Mouse (Mus musculus) limb, embryonic 11.5 days (tissue): ENCODE data around the gene Ptger4. TPM values are rescaled to one million over a fixed set of nuclear protein-coding genes. Genes with fewer than 3 reads are reported as not detected.
"Not testable (repeated sequence)": the region's sequence is repeated elsewhere in the genome, so short reads cannot be mapped to it uniquely, and the experiment has no call there.

Experiments
- ATAC-seq: fragments of 200-750 bp; cut with Nextera tagmentation; 2 replicates; pipeline ENCODE4 v1.8.0; 2017; ENCODE audit warnings: low read depth; ENCODE audit not compliant: insufficient number of reproducible peaks, low FRiP score, low TSS enrichment
- DNase-seq: peaks from one replicate; pipeline ENCODE4 v3.0.0-alpha.2; 2015; ENCODE audit warnings: low spot score
- H3K27ac ChIP-seq: fragments of 300-500 bp; sonication (generic); replicated peaks from 2 replicates; pipeline ENCODE4 v1.5.1; 2014; ENCODE audit warnings: low read depth, mild to moderate bottlenecking, low read length
- H3K27me3 ChIP-seq: fragments of 300-500 bp; sonication (generic); 2 replicates; pipeline ENCODE4 v1.6.1; 2014; ENCODE audit warnings: mild to moderate bottlenecking, low read length, mixed read lengths; ENCODE audit not compliant: control insufficient read depth, insufficient read depth
- H3K36me3 ChIP-seq: fragments of 300-500 bp; sonication (generic); 2 replicates; pipeline ENCODE4 v1.6.1; 2014; ENCODE audit warnings: mild to moderate bottlenecking, low read length, moderate library complexity, mixed read lengths; ENCODE audit not compliant: control insufficient read depth, insufficient read depth
- H3K4me1 ChIP-seq: fragments of 300-500 bp; sonication (generic); 2 replicates; pipeline ENCODE4 v1.6.1; 2014; ENCODE audit warnings: low read length, mixed read lengths; ENCODE audit not compliant: control insufficient read depth, insufficient read depth
- H3K4me2 ChIP-seq: fragments of 300-500 bp; sonication (generic); 2 replicates; pipeline ENCODE4 v1.6.1; 2014; ENCODE audit warnings: low read depth, mild to moderate bottlenecking, moderate library complexity; ENCODE audit not compliant: severe bottlenecking
- H3K4me3 ChIP-seq: fragments of 300-500 bp; sonication (generic); 2 replicates; pipeline ENCODE4 v1.5.1; 2014; ENCODE audit warnings: low read depth, low read length
- H3K9ac ChIP-seq: fragments of 300-500 bp; sonication (generic); 2 replicates; pipeline ENCODE4 v1.6.1; 2014; ENCODE audit warnings: mild to moderate bottlenecking, low read length
- H3K9me3 ChIP-seq: fragments of 300-500 bp; sonication (generic); 2 replicates; pipeline ENCODE4 v1.6.1; 2016; ENCODE audit warnings: low read length; ENCODE audit not compliant: control insufficient read depth
- WGBS: fragments of 180-500 bp; shearing (Covaris S2); extraction: QIAGEN DNeasy Blood & Tissue Kit; methylation state at CpG from one replicate; pipeline ENCODE4 v1.1.7; 2014; 5-methylcytosine and 5-hydroxymethylcytosine counted together
- polyA plus RNA-seq: library from polyadenylated mRNA; unstranded; fragments of >200 nt; fragmentation: Nextera tagmentation; extraction: Ambion mirVana; gene quantifications from 2 replicates; pipeline ENCODE4 v1.2.1, GENCODE M21; 2014

The Ptger4 gene
- polyA plus RNA-seq, 1 experiment from 2014 or later: 1.4 TPM

DNA sequence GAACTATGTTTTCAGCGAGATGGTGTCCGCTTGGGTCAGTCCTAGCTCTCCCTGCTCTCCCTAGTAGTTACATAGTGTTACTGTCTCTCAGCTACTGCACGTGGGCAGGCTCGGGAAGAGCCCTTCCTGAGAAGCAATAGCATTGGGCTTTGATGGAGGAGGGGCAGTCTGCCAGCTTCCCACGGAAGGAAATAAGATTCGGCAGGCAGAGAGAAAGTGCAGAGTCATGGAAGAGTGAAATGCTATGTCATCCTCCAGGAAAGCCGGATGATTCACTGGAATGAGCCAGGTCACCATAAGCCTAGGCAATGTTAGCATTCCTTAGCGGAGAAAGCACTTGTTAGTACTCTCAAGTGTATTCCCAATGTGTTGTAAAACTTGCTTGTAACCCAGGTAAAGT, 8.5 kb downstream of the Ptger4 start:
- Histone ChIP-seq H3K36me3 (no peaks in the 10 kb centered on the region), H3K4me3 (no peak overlapping the region), H3K9me3 (0 out of 2 replicates have a peak, but pooled peaks cover 3% of the 10 kb centered on the region), H3K4me2 (no peak overlapping the region), H3K9ac (no peak overlapping the region), H3K27me3 (no peaks in the 10 kb centered on the region), H3K4me1 (no peaks in the 10 kb centered on the region), H3K27ac (no peak overlapping the region)
- ATAC-seq (no peak), DNase-seq (no peak)
- 39% methylated on average over 8 of the region's 8 CpGs for WGBS

DNA sequence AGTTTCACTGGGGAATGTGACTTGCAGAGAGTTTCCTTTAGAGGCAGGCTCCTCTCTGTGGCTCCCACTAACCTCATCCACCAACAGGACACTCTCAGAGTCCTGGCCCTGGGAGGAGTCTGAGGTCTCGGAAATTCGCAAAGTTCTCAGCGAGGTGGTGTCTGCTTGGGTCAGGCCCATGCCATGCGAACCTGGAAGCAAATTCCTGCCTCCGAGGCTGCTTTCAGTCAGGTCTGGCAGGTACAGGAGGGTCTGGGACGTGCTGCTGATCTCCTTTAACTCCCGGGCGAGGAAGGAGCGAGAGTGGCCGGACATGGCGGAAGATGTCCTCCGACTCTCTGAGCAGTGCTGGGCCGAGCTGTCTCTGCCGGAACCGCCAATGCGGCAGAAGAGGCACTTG, 9.3 kb downstream of the Ptger4 start:
- Histone ChIP-seq H3K4me1 (no peaks in the 10 kb centered on the region), H3K27me3 (no peaks in the 10 kb centered on the region), H3K4me2 (no peak overlapping the region), H3K9me3 (0 out of 2 replicates have a peak, but pooled peaks cover 3% of the 10 kb centered on the region), H3K9ac (no peak overlapping the region), H3K36me3 (no peaks in the 10 kb centered on the region), H3K27ac (no peak overlapping the region), H3K4me3 (no peak overlapping the region)
- ATAC-seq (no peak), DNase-seq (no peak)
- WGBS: 89% methylated on average over 16 of the region's 16 CpGs

GRCm38 (mm10) chr15:5230746-5231145, 13.2 kb downstream of the Ptger4 start:
- not testable (repeated sequence) for H3K4me2 ChIP-seq, H3K9me3 ChIP-seq, H3K9ac ChIP-seq, H3K27ac ChIP-seq, H3K36me3 ChIP-seq, ATAC-seq, DNase-seq, H3K27me3 ChIP-seq, H3K4me1 ChIP-seq, H3K4me3 ChIP-seq
- WGBS: 87% methylated on average over 10 of the region's 10 CpGs

DNA sequence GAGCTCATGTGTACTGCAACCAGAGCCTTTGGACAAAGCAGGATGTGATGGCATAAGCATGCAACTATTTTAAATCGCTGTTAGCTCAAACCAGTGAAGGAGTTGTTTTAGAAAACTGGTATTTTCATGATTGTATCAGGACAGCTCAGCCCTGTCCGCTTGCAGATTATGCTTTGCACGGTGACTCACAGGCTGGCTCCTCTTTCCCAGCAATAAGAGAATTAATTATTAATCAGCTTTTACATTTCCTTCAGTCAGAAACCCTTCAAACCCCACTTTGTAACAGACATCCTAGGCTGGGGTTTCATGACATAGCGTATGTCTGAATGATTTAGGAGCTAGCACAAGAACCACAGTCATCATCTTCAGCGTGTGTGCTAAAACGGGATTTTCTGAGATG, 23.5 kb downstream of the Ptger4 start:
- whole genome bisulfite sequencing: 94% methylated on average over 6 of the region's 6 CpGs
- ATAC-seq: no peak
- Histone ChIP-seq H3K27ac (no peak overlapping the region), H3K27me3 (no peaks in the 10 kb centered on the region), H3K9ac (no peak overlapping the region), H3K4me1 (no peaks in the 10 kb centered on the region), H3K4me2 (no peak overlapping the region), H3K4me3 (no peak overlapping the region), H3K9me3 (no peaks in the 10 kb centered on the region), H3K36me3 (no peaks in the 10 kb centered on the region)
- no peak for DNase-seq

DNA sequence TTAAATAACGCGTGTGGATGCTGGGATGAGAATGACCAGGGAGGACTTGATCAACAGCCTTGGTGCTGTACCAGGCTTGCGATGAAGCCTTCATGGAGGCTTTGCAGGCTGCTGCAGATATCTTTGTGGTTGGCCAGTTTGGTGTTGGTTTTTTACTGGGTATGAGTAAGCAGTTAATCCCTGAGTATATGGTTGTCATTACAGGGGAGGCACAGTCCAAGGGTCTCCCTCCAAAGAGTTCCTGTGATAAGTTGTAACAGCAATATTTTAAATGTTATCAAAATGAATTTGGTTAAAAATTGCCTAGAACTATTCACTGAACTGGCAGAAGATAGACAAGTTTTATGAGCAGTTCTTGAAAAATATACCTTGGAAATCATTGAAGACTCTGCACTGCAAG, 34.9 kb downstream of the Ptger4 start:
- Histone ChIP-seq H3K9ac (no peak overlapping the region), H3K4me1 (no peaks in the 10 kb centered on the region), H3K4me3 (no peak overlapping the region), H3K9me3 (no peaks in the 10 kb centered on the region), H3K36me3 (no peaks in the 10 kb centered on the region), H3K4me2 (no peak overlapping the region), H3K27ac (no peak overlapping the region), H3K27me3 (no peaks in the 10 kb centered on the region)
- 91% methylated on average over 3 of the region's 3 CpGs for WGBS
- no peak for ATAC-seq
- no peak for DNase-seq

DNA sequence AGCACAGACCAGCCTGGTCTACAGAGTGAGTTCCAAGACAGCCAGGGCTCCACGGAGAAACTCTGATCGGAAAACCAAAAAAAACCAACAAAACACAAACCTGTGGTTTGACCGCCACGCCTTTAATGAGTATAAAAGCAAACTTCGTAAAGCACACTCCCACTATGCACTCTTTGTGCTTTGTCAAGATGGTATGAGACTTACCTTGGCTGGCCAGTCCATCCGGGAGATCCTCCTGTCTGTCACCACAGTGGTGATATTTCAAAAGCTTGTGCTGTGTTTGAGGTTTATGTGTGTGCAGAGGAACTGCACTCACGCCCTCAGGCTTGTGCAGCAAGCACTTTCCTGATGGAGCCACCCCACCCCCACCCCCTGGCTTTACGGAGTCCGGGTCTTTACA, 38.8 kb downstream of the Ptger4 start:
- Histone ChIP-seq H3K27me3 (no peaks in the 10 kb centered on the region), H3K9me3 (no peaks in the 10 kb centered on the region), H3K4me2 (no peak overlapping the region), H3K4me1 (no peaks in the 10 kb centered on the region), H3K27ac (no peak overlapping the region), H3K36me3 (no peaks in the 10 kb centered on the region), H3K4me3 (no peak overlapping the region), H3K9ac (no peak overlapping the region)
- ATAC-seq (no peak), DNase-seq (no peak)
- 89% methylated on average over 9 of the region's 9 CpGs for WGBS

DNA sequence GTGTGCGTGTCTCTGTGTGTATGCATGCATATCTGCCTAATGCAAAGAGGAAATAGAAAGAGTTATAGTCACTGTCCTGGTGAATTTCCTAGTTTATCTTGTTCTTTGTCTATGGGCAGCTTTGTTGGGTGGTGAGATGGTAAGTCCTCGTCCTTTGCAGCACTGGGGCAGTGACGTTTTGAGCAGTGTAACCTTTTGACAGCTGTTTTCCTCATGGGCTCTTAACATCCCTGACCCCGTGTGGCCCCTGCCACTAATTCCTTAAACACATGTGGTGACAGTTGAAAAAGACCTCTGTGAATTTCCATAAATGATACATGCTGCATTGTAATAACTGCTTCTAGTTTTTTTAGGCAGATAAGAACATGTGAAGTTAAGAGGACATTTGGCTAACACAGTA, 47.3 kb downstream of the Ptger4 start:
- Histone ChIP-seq H3K4me3 (no peak overlapping the region), H3K27ac (no peak overlapping the region), H3K9ac (no peak overlapping the region), H3K4me1 (no peaks in the 10 kb centered on the region), H3K9me3 (no peaks in the 10 kb centered on the region), H3K27me3 (no peaks in the 10 kb centered on the region), H3K36me3 (no peaks in the 10 kb centered on the region; the same call in 1 of the 2 replicates), H3K4me2 (no peak overlapping the region)
- WGBS: 60% methylated on average over 4 of the region's 4 CpGs
- ATAC-seq: no peak
- DNase-seq: no peak

DNA sequence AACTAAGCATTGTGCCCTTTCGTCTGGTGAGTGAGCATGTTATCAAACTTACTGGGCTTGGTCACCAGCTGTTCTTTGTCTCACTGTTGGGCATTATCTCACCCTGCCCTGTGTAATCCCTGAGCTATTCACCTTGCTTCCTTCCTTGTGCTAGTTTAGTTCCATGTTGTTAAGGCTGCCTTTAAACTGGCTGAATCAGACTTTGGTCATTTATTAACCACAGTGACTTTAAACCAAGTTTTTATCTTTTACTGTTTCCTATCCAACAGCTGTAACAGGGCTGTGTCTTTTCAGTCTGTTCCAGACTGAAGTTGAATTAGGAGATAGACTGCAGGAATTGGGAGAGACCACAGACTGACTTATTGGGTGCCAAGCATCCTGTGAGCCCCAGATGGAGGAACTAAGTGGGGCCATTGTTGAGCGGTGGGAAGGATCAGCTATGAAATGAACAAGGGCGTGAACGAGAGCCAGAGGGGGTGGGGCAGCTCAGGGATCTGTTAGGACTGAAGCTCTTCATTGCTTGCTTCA, 47.9 kb downstream of the Ptger4 start:
- no peaks in the 10 kb centered on the region; the same call in 1 of the 2 replicates for H3K36me3 ChIP-seq
- no peak overlapping the region for H3K4me3 ChIP-seq
- 87% methylated on average over 4 of the region's 4 CpGs for WGBS
- H3K9me3 ChIP-seq: no peaks in the 10 kb centered on the region
- H3K9ac ChIP-seq: no peak overlapping the region
- H3K27ac ChIP-seq: no peak overlapping the region
- no peak overlapping the region for H3K4me2 ChIP-seq
- no peak for DNase-seq
- ATAC-seq: no peak
- no peaks in the 10 kb centered on the region for H3K4me1 ChIP-seq
- no peaks in the 10 kb centered on the region for H3K27me3 ChIP-seq

- H3K9me3 ChIP-seq: no peaks in the 10 kb centered on the region
- H3K4me1 ChIP-seq: no peaks in the 10 kb centered on the region
- H3K27me3 ChIP-seq: no peaks in the 10 kb centered on the region
- no peak overlapping the region for H3K4me2 ChIP-seq
- 91% methylated on average over 9 of the region's 9 CpGs for whole genome bisulfite sequencing
- no peak overlapping the region for H3K27ac ChIP-seq
- H3K9ac ChIP-seq: no peak overlapping the region
- ATAC-seq (no peak), DNase-seq (no peak)
- no peaks in the 10 kb centered on the region; the same call in 1 of the 2 replicates for H3K36me3 ChIP-seq
- H3K4me3 ChIP-seq: no peak overlapping the region
Measured at GRCm38 (mm10) chr15:5194931-5195330, 49.1 kb downstream of the Ptger4 start.
